Mouse (Mus musculus): ENCODE data around the gene Emid1. TPM values are rescaled to one million over a fixed set of nuclear protein-coding genes. Genes with fewer than 3 reads are reported as not detected.
A peak's percentile ranks its signal among the peaks of the same experiment; 100 is the strongest.

The Emid1 gene
- polyA plus RNA-seq, 1 experiment from 2014 or later, result 14.6 TPM

GRCm38 (mm10) chr11:5181850-5182404 lies 29.9 kb upstream of the Emid1 start:
- no peak overlapping the region for H3K4me3 ChIP-seq
- peaks cover 29% of the 10 kb centered on the region for H3K4me1 ChIP-seq
- WGBS, result 23% methylated on average over 13 of the region's 13 CpGs
- no peaks in the 10 kb centered on the region for H3K36me3 ChIP-seq
- H3K27ac ChIP-seq, result no peak overlapping the region
- DNase-seq (ENCODE audit: low spot score), result peak; percentile 90
- H3K9me3 ChIP-seq, result no peaks in the 10 kb centered on the region
- no peaks in the 10 kb centered on the region for H3K27me3 ChIP-seq (ENCODE audit: insufficient read depth, poor library complexity, severe bottlenecking)

GRCm38 (mm10) chr11:5179391-5179790 lies 27.3 kb upstream of the Emid1 start:
- Histone ChIP-seq H3K27ac (0 out of 2 replicates have a peak overlapping the region, but pooled peaks have one; percentile 17), H3K36me3 (no peaks in the 10 kb centered on the region), H3K9me3 (no peaks in the 10 kb centered on the region), H3K27me3 (ENCODE audit: insufficient read depth, poor library complexity, severe bottlenecking) (no peaks in the 10 kb centered on the region), H3K4me3 (no peak overlapping the region), H3K4me1 (peaks cover 29% of the 10 kb centered on the region)
- WGBS, result 37% methylated on average over 8 of the region's 8 CpGs
- DNase-seq (ENCODE audit: low spot score), result no peak

- H3K9me3 ChIP-seq, result no peaks in the 10 kb centered on the region
- H3K27me3 ChIP-seq (ENCODE audit: insufficient read depth, poor library complexity, severe bottlenecking), result no peaks in the 10 kb centered on the region
- 67% methylated on average over 12 of the region's 12 CpGs for WGBS
- H3K4me1 ChIP-seq, result peaks cover 29% of the 10 kb centered on the region
- no peak overlapping the region for H3K4me3 ChIP-seq
- no peaks in the 10 kb centered on the region for H3K36me3 ChIP-seq
- 0 out of 2 replicates have a peak overlapping the region, but pooled peaks have one; percentile 38 for H3K27ac ChIP-seq
- DNase-seq (ENCODE audit: low spot score), result no peak
Measured at GRCm38 (mm10) chr11:5177171-5177570, 25.1 kb upstream of the Emid1 start.

- peaks cover 29% of the 10 kb centered on the region for H3K4me1 ChIP-seq
- no peak for DNase-seq (ENCODE audit: low spot score)
- no peaks in the 10 kb centered on the region for H3K9me3 ChIP-seq
- H3K27ac ChIP-seq, result no peak overlapping the region
- H3K27me3 ChIP-seq (ENCODE audit: insufficient read depth, poor library complexity, severe bottlenecking), result no peaks in the 10 kb centered on the region
- H3K4me3 ChIP-seq, result no peak overlapping the region
- no peaks in the 10 kb centered on the region for H3K36me3 ChIP-seq
- WGBS, result 78% methylated on average over 8 of the region's 8 CpGs
Measured at GRCm38 (mm10) chr11:5176685-5177084, 24.6 kb upstream of the Emid1 start.

GRCm38 (mm10) chr11:5175866-5176265 lies 23.8 kb upstream of the Emid1 start:
- Histone ChIP-seq H3K27ac (no peak overlapping the region), H3K36me3 (no peaks in the 10 kb centered on the region), H3K4me3 (no peak overlapping the region), H3K9me3 (no peaks in the 10 kb centered on the region), H3K4me1 (peaks cover 29% of the 10 kb centered on the region), H3K27me3 (ENCODE audit: insufficient read depth, poor library complexity, severe bottlenecking) (no peaks in the 10 kb centered on the region)
- DNase-seq (ENCODE audit: low spot score), result no peak
- 70% methylated on average over 2 of the region's 2 CpGs for WGBS

GRCm38 (mm10) chr11:5175141-5175540 lies 23.1 kb upstream of the Emid1 start:
- H3K36me3 ChIP-seq, result no peaks in the 10 kb centered on the region
- no peak overlapping the region for H3K27ac ChIP-seq
- H3K27me3 ChIP-seq (ENCODE audit: insufficient read depth, poor library complexity, severe bottlenecking), result no peaks in the 10 kb centered on the region
- WGBS, result 90% methylated on average over 7 of the region's 7 CpGs
- no peak overlapping the region for H3K4me3 ChIP-seq
- no peaks in the 10 kb centered on the region for H3K9me3 ChIP-seq
- peaks cover 29% of the 10 kb centered on the region for H3K4me1 ChIP-seq
- DNase-seq (ENCODE audit: low spot score), result no peak

- no peak overlapping the region for H3K27ac ChIP-seq
- 48% methylated on average over 3 of the region's 3 CpGs for WGBS
- no peak for DNase-seq (ENCODE audit: low spot score)
- H3K27me3 ChIP-seq (ENCODE audit: insufficient read depth, poor library complexity, severe bottlenecking), result no peaks in the 10 kb centered on the region
- H3K36me3 ChIP-seq, result no peaks in the 10 kb centered on the region
- no peaks in the 10 kb centered on the region for H3K9me3 ChIP-seq
- no peak overlapping the region for H3K4me3 ChIP-seq
- peaks cover 16% of the 10 kb centered on the region for H3K4me1 ChIP-seq
Measured at GRCm38 (mm10) chr11:5172861-5173260, 20.8 kb upstream of the Emid1 start.

GRCm38 (mm10) chr11:5167311-5167710 lies 15.3 kb upstream of the Emid1 start:
- no peaks in the 10 kb centered on the region for H3K36me3 ChIP-seq
- H3K9me3 ChIP-seq, result no peaks in the 10 kb centered on the region
- peaks cover 45% of the 10 kb centered on the region for H3K4me1 ChIP-seq
- DNase-seq (ENCODE audit: low spot score), result no peak
- no peak overlapping the region for H3K4me3 ChIP-seq
- peak overlapping the region; percentile 79; the same call in 1 of the 2 replicates for H3K27ac ChIP-seq
- H3K27me3 ChIP-seq (ENCODE audit: insufficient read depth, poor library complexity, severe bottlenecking), result no peaks in the 10 kb centered on the region
- WGBS, result 82% methylated on average over 9 of the region's 9 CpGs

GRCm38 (mm10) chr11:5165471-5165916 lies 13.4 kb upstream of the Emid1 start:
- WGBS, result 14% methylated on average over 8 of the region's 8 CpGs
- H3K36me3 ChIP-seq, result no peaks in the 10 kb centered on the region
- H3K9me3 ChIP-seq, result peaks cover 5% of the 10 kb centered on the region; the same call in 1 of the 2 replicates
- H3K4me3 ChIP-seq, result no peak overlapping the region
- H3K27me3 ChIP-seq (ENCODE audit: insufficient read depth, poor library complexity, severe bottlenecking), result no peaks in the 10 kb centered on the region
- peak overlapping the region; percentile 79 for H3K27ac ChIP-seq
- H3K4me1 ChIP-seq, result peaks cover 45% of the 10 kb centered on the region
- DNase-seq (ENCODE audit: low spot score), result peak; percentile 90

- 33% methylated on average over 8 of the region's 8 CpGs for WGBS
- Histone ChIP-seq H3K4me1 (peaks cover 45% of the 10 kb centered on the region), H3K27ac (peak overlapping the region; percentile 79), H3K27me3 (ENCODE audit: insufficient read depth, poor library complexity, severe bottlenecking) (no peaks in the 10 kb centered on the region), H3K9me3 (peaks cover 5% of the 10 kb centered on the region; the same call in 1 of the 2 replicates), H3K4me3 (no peak overlapping the region), H3K36me3 (no peaks in the 10 kb centered on the region)
- no peak for DNase-seq (ENCODE audit: low spot score)
Measured at GRCm38 (mm10) chr11:5164310-5164709, 12.3 kb upstream of the Emid1 start.

- DNase-seq (ENCODE audit: low spot score), result no peak
- WGBS, result 74% methylated on average over 8 of the region's 8 CpGs
- no peak overlapping the region for H3K27ac ChIP-seq
- peaks cover 45% of the 10 kb centered on the region for H3K4me1 ChIP-seq
- H3K36me3 ChIP-seq, result no peaks in the 10 kb centered on the region
- H3K27me3 ChIP-seq (ENCODE audit: insufficient read depth, poor library complexity, severe bottlenecking), result no peaks in the 10 kb centered on the region
- H3K9me3 ChIP-seq, result peaks cover 5% of the 10 kb centered on the region; the same call in 1 of the 2 replicates
- H3K4me3 ChIP-seq, result no peak overlapping the region
Measured at GRCm38 (mm10) chr11:5163421-5163820, 11.4 kb upstream of the Emid1 start.

GRCm38 (mm10) chr11:5160722-5161485 lies 8.8 kb upstream of the Emid1 start:
- DNase-seq (ENCODE audit: low spot score), result no peak
- WGBS, result 72% methylated on average over 17 of the region's 17 CpGs
- H3K4me3 ChIP-seq, result no peak overlapping the region

GRCm38 (mm10) chr11:5158056-5158455 lies 6.0 kb upstream of the Emid1 start:
- DNase-seq (ENCODE audit: low spot score), result no peak
- Histone ChIP-seq H3K27ac (no peak overlapping the region), H3K4me3 (no peak overlapping the region), H3K36me3 (no peaks in the 10 kb centered on the region), H3K9me3 (peaks cover 5% of the 10 kb centered on the region; the same call in 1 of the 2 replicates), H3K4me1 (peaks cover 22% of the 10 kb centered on the region), H3K27me3 (ENCODE audit: insufficient read depth, poor library complexity, severe bottlenecking) (peaks cover 11% of the 10 kb centered on the region)
- 86% methylated on average over 11 of the region's 11 CpGs for WGBS

More at GRCm38 (mm10) chr11:5160722-5161485, 8.8 kb upstream of the Emid1 start:
- Histone ChIP-seq H3K27me3 (ENCODE audit: insufficient read depth, poor library complexity, severe bottlenecking) (no peaks in the 10 kb centered on the region; the same call in 1 of the 2 replicates), H3K4me1 (peaks cover 33% of the 10 kb centered on the region), H3K36me3 (no peaks in the 10 kb centered on the region), H3K9me3 (peaks cover 5% of the 10 kb centered on the region; the same call in 1 of the 2 replicates), H3K27ac (no peak overlapping the region)
